ENCODE assay signal across 26 mouse cellular contexts in the genomic region with DNA sequence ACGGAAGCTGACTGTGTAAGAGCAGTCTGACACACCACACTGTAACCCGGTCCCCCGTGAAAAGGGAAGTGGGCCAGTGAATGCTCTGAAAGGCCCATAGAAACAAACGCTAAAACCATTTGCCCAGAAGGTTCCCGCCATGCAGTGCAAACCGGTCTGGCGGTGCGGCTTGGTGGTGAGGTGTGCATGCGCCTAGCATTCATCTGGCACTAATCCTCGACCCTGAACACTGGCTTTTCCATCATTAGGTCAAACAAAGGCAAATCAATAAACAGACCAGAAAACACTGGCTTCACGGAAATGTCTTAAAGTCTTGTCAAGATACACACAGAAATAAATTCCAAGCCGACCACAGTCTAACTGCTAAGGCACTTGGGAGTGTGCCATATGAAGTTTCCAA. TPM values are rescaled to one million over a fixed set of nuclear protein-coding genes. Genes with fewer than 3 reads are reported as not detected.
DNase-seq lines count a peak whose midpoint lies in the region; ATAC-seq and TF ChIP-seq lines count a peak whose summit lies in the region.
"Had no signal": no experiment of that assay in that cellular context is flagged by ENCODE, and none has a peak within 500 bp of the region (broad histone marks: within the 10 kb centered on the region; RNA-seq: fewer than 3 reads in every experiment).

No protein-coding gene starts in this region.

- TF ChIP-seq CTCF in liver, adult 2 months (IDR thresholded peaks at IDR 0.05; ENCODE audit: low read depth, low read length), result no peak
- TF ChIP-seq CTCF in MEL (IDR thresholded peaks at IDR 0.05 in 2 of 3, conservative IDR thresholded peaks at IDR 0.05 in 1 of 3; ENCODE audit: control insufficient read depth in 1 of 3, insufficient read depth in 1 of 3, low read depth in 2 of 3, low read length in 3 of 3, poor library complexity in 1 of 3, severe bottlenecking in 1 of 3), result no peak

- no peak overlapping the region for H3ac ChIP-seq in myocyte (ENCODE audit: control insufficient read depth, insufficient read length)

- no peaks in the 10 kb centered on the region for H3K27me3 ChIP-seq in heart, embryonic 10.5 days (ENCODE audit: insufficient read depth, poor library complexity, severe bottlenecking)
- no peaks in the 10 kb centered on the region for H3K27me3 ChIP-seq in liver, adult 2 months (ENCODE audit: control insufficient read depth, insufficient read depth, low read length)
- no peaks in the 10 kb centered on the region for H3K27me3 ChIP-seq in liver, embryonic 11.5 days (replicated peaks; ENCODE audit: control insufficient read depth, insufficient read depth, low read length)
- H3K27me3 ChIP-seq in MEL (ENCODE audit: control insufficient read depth in 1 of 2, insufficient read depth in 2 of 2, low read length in 2 of 2) (no peaks in the 10 kb centered on the region), myocyte (ENCODE audit: control insufficient read depth, insufficient read depth, insufficient read length) (no peaks in the 10 kb centered on the region)
- H3K27me3 ChIP-seq: CH12.LX; embryonic facial prominence, embryonic 12.5 days; forebrain, embryonic 13.5 days; forebrain, embryonic 15.5 days; Patski had no signal

- H3K9ac ChIP-seq in liver, adult 2 months (ENCODE audit: low read depth, low read length), result no peak overlapping the region
- no peak overlapping the region for H3K9ac ChIP-seq in liver, embryonic 11.5 days (ENCODE audit: low read depth, low read length)
- H3K9ac ChIP-seq in MEL (ENCODE audit: control insufficient read depth, low read depth, low read length, poor library complexity, severe bottlenecking), result no peak overlapping the region
- H3K9ac ChIP-seq: embryonic facial prominence, embryonic 12.5 days; forebrain, embryonic 13.5 days; forebrain, embryonic 15.5 days; forebrain, postnatal 0 days had no signal

- ATAC-seq in liver, embryonic 11.5 days (replicated peaks; ENCODE audit: low FRiP score), result no peak
- ATAC-seq: activated CD4-positive, CD25-positive, alpha-beta regulatory T cell, adult 4 months; CD4-positive, CD25-positive, alpha-beta regulatory T cell, adult 4 months; forebrain, embryonic 13.5 days; forebrain, embryonic 15.5 days; forebrain, postnatal 0 days; Patski had no signal

- no peak for TF ChIP-seq RAD21 in MEL (IDR thresholded peaks at IDR 0.05; ENCODE audit: low read depth, low read length)

- H3K4me1 ChIP-seq in heart, embryonic 10.5 days, result no peaks in the 10 kb centered on the region
- peaks cover 2% of the 10 kb centered on the region; the same call in 1 of the 2 replicates for H3K4me1 ChIP-seq in liver, adult 2 months (ENCODE audit: control insufficient read depth, insufficient read depth, low read length)
- no peaks in the 10 kb centered on the region for H3K4me1 ChIP-seq in liver, embryonic 11.5 days (replicated peaks; ENCODE audit: control insufficient read depth, insufficient read depth, low read length)
- H3K4me1 ChIP-seq in MEL (ENCODE audit: control insufficient read depth in 1 of 2, insufficient read depth in 2 of 2, low read length in 2 of 2), result no peaks in the 10 kb centered on the region
- H3K4me1 ChIP-seq: embryonic facial prominence, embryonic 12.5 days; forebrain, embryonic 13.5 days had no signal

- peak; percentile 42 for DNase-seq in heart, embryonic 10.5 days (ENCODE audit: low spot score)
- no peak for DNase-seq in heart, postnatal 4 days
- peak; percentile 85 for DNase-seq in liver, adult 2 months (ENCODE audit: extremely low read depth, low read depth, low spot score)
- DNase-seq in liver, embryonic 11.5 days (ENCODE audit: low spot score), result no peak
- DNase-seq in MEL (ENCODE audit: low read depth, low spot score), result no peak
- DNase-seq in adrenal gland, adult (ENCODE audit: inconsistent age in 2 of 2, low spot score in 1 of 2), result no peak
- no peak for DNase-seq in layer of hippocampus, postnatal 10 days (ENCODE audit: low spot score in 2 of 2)
- DNase-seq: adrenal gland, adult 2 months; adrenal gland, postnatal 10 days; adrenal gland, postnatal 25 days; B cell, adult 2 months; cerebellum, adult 11-12 months; cerebellum, adult 2 months; cerebellum, adult 9-10 months; cerebellum, postnatal 10 days; cerebellum, postnatal 25 days; forebrain, postnatal 0 days had no signal

- H3K9me3 ChIP-seq in heart, embryonic 10.5 days, result no peaks in the 10 kb centered on the region
- H3K9me3 ChIP-seq in liver, embryonic 11.5 days (ENCODE audit: control insufficient read depth, low read length), result no peaks in the 10 kb centered on the region
- no peaks in the 10 kb centered on the region for H3K9me3 ChIP-seq in MEL (replicated peaks; ENCODE audit: insufficient read depth, low read length)
- H3K9me3 ChIP-seq: embryonic facial prominence, embryonic 10.5 days; embryonic facial prominence, embryonic 12.5 days; forebrain, embryonic 13.5 days; forebrain, embryonic 15.5 days had no signal

- no peak overlapping the region for H3K4me3 ChIP-seq in heart, embryonic 10.5 days
- H3K4me3 ChIP-seq in liver, adult 2 months (ENCODE audit: insufficient read depth, low read depth, low read length), result no peak overlapping the region
- no peak overlapping the region for H3K4me3 ChIP-seq in liver, embryonic 11.5 days (ENCODE audit: low read depth, low read length)
- no peak overlapping the region for H3K4me3 ChIP-seq in MEL (ENCODE audit: control insufficient read depth in 1 of 2, insufficient read depth in 1 of 2, low read depth in 2 of 2, low read length in 2 of 2)
- no peak overlapping the region for H3K4me3 ChIP-seq in myocyte
- H3K4me3 ChIP-seq: embryonic facial prominence, embryonic 10.5 days; embryonic facial prominence, embryonic 12.5 days; forebrain, embryonic 13.5 days; forebrain, embryonic 15.5 days had no signal

- no peaks in the 10 kb centered on the region for H3K79me2 ChIP-seq in liver, adult 2 months (ENCODE audit: control insufficient read depth, insufficient read depth, low read length)
- H3K79me2 ChIP-seq in MEL (ENCODE audit: control insufficient read depth, insufficient read depth, low read length, poor library complexity), result no peaks in the 10 kb centered on the region
- no peaks in the 10 kb centered on the region for H3K79me2 ChIP-seq in myocyte (ENCODE audit: control insufficient read depth, insufficient read depth)

- no peak overlapping the region for H3K27ac ChIP-seq in heart, embryonic 10.5 days
- H3K27ac ChIP-seq in liver, adult 2 months (replicated peaks; ENCODE audit: insufficient read depth, low read depth, low read length), result no peak overlapping the region
- H3K27ac ChIP-seq in liver, embryonic 11.5 days (ENCODE audit: low read depth, low read length), result no peak overlapping the region
- no peak overlapping the region for H3K27ac ChIP-seq in MEL (ENCODE audit: control insufficient read depth, low read depth, low read length)
- H3K27ac ChIP-seq: embryonic facial prominence, embryonic 10.5 days; embryonic facial prominence, embryonic 12.5 days; forebrain, embryonic 13.5 days; forebrain, embryonic 15.5 days had no signal

- no peak for TF ChIP-seq POLR2A in liver, adult 2 months (IDR thresholded peaks at IDR 0.05; ENCODE audit: extremely low read depth, insufficient read depth, low read length)
- TF ChIP-seq POLR2A in MEL (IDR thresholded peaks at IDR 0.05; ENCODE audit: control insufficient read depth in 1 of 2, insufficient read depth in 1 of 2, low read depth in 1 of 2, low read length in 2 of 2, poor library complexity in 1 of 2) (no peak; a peak in 1 of 4 replicates), myocyte (IDR thresholded peaks at IDR 0.05; ENCODE audit: insufficient read length, low read depth) (peak; percentile 33)

- 89% methylated on average over 12 of the region's 12 CpGs for WGBS in heart, embryonic 10.5 days
- 38% methylated on average over 12 of the region's 12 CpGs for WGBS in liver, adult 2 months
- WGBS in liver, embryonic 11.5 days, result 83% methylated on average over 12 of the region's 12 CpGs

- H3K36me3 ChIP-seq in heart, embryonic 10.5 days, result peaks cover 53% of the 10 kb centered on the region
- H3K36me3 ChIP-seq in liver, adult 2 months (ENCODE audit: control insufficient read depth, insufficient read depth, low read length), result peaks cover 35% of the 10 kb centered on the region
- H3K36me3 ChIP-seq in liver, embryonic 11.5 days (ENCODE audit: control insufficient read depth, insufficient read depth, low read length), result peaks cover 37% of the 10 kb centered on the region
- H3K36me3 ChIP-seq in MEL (ENCODE audit: control insufficient read depth in 1 of 2, insufficient read depth in 2 of 2, low read length in 2 of 2), result peaks cover 0 to 37% of the 10 kb centered on the region in 2 experiments; a peak in 2 of 4 replicates
- H3K36me3 ChIP-seq in myocyte (ENCODE audit: control insufficient read depth, insufficient read depth), result peaks cover 58% of the 10 kb centered on the region

- no peak for TF ChIP-seq EP300 in MEL (IDR thresholded peaks at IDR 0.05; ENCODE audit: low read depth in 1 of 2, low read length in 2 of 2)

- no peak overlapping the region for H3K4me2 ChIP-seq in liver, embryonic 11.5 days
- H3K4me2 ChIP-seq in myocyte (ENCODE audit: low read depth), result no peak overlapping the region
- H3K4me2 ChIP-seq: embryonic facial prominence, embryonic 12.5 days; forebrain, embryonic 13.5 days; forebrain, embryonic 15.5 days had no signal

TF ChIP-seq in MEL, 35 proteins besides CTCF, POLR2A, EP300 and RAD21 (continues in another document):
- TF ChIP-seq POLR2AphosphoS2 (IDR thresholded peaks at IDR 0.05; ENCODE audit: low read length), result peak; percentile 77; the same call in 1 of the 2 replicates
- TF ChIP-seq NELFE (IDR thresholded peaks at IDR 0.05; ENCODE audit: low read depth, low read length), result no peak
- no peak for TF ChIP-seq HCFC1 (IDR thresholded peaks at IDR 0.05; ENCODE audit: low read depth, low read length)
- no peak for TF ChIP-seq TAL1 (IDR thresholded peaks at IDR 0.05; ENCODE audit: low read length)

TF ChIP-seq in myocyte, 11 proteins besides CTCF, POLR2A, EP300 and RAD21:
- TF ChIP-seq POLR2AphosphoS2 (IDR thresholded peaks at IDR 0.05; ENCODE audit: insufficient read length, low read depth), result peak; percentile 88
- TF ChIP-seq REST (IDR thresholded peaks at IDR 0.05; ENCODE audit: insufficient read depth, insufficient read length), result no peak

RNA-seq across cellular contexts. Expression of a gene that starts 16.9 kb away (rescaled TPM):
- polyA plus RNA-seq in heart, embryonic 10.5 days (2016; fragmentation: Nextera tagmentation; extraction: Ambion mirVana), result 63.6 and 80.2 TPM in 2 replicates
- 10 to 100 TPM; 33.0 TPM for total RNA-seq in heart, postnatal 4 days (2021)
- 49.4 and 52.6 TPM in 2 replicates for total RNA-seq in liver, adult 2 months (2014; rRNA removed)
- polyA plus RNA-seq in liver, adult 2 months (2012; rRNA removed), result 35.9 and 40.9 TPM in 2 replicates
- 105 and 111 TPM in 2 replicates for polyA plus RNA-seq in liver, embryonic 11.5 days (2014; fragmentation: Nextera tagmentation; extraction: Ambion mirVana)
- 89.0 and 124 TPM in 2 replicates for total RNA-seq in MEL (2012; rRNA removed)
- polyA plus RNA-seq in MEL (2012; ENCODE audit: insufficient read depth in 1 of 2, insufficient read length in 2 of 2, low read depth in 1 of 2, low replicate concordance in 2 of 2, missing spikeins in 1 of 2), result 1,000 to 10,000 TPM in 1 of 2 experiments, 100 to 1,000 TPM in 1; 174 to 1,064 TPM
- 138 TPM for polyA plus RNA-seq in myocyte (2012; fragmentation: generic; extraction: Trizol)
- total RNA-seq in layer of hippocampus, postnatal 10 days (2021), result 10 to 100 TPM; 40.6 to 46.4 TPM

Comparison
In these comparisons a context has a peak if more than half of its experiments do, and no peak if none do; other contexts are left out.
1. DNase-seq: peak in heart, embryonic 10.5 days (single experiment) and liver, adult 2 months (single experiment); none in heart, postnatal 4 days (single experiment), liver, embryonic 11.5 days (single experiment), MEL (single experiment), adrenal gland, adult (0 of 2) and layer of hippocampus, postnatal 10 days (0 of 2).